Mouse (Mus musculus): ENCODE measurements at regions not wholly inside any gene's neighbourhood (a gene's known extent, or its start where the extent isn't known, plus 50 kb on each side); places are given as distances from the start of the nearest gene placed in this dataset.
A peak's percentile ranks its signal among the peaks of the same experiment; 100 is the strongest.
"Not testable (repeated sequence)": the region's sequence is repeated elsewhere in the genome, so short reads cannot be mapped to it uniquely, and the experiment has no call there.

DNA sequence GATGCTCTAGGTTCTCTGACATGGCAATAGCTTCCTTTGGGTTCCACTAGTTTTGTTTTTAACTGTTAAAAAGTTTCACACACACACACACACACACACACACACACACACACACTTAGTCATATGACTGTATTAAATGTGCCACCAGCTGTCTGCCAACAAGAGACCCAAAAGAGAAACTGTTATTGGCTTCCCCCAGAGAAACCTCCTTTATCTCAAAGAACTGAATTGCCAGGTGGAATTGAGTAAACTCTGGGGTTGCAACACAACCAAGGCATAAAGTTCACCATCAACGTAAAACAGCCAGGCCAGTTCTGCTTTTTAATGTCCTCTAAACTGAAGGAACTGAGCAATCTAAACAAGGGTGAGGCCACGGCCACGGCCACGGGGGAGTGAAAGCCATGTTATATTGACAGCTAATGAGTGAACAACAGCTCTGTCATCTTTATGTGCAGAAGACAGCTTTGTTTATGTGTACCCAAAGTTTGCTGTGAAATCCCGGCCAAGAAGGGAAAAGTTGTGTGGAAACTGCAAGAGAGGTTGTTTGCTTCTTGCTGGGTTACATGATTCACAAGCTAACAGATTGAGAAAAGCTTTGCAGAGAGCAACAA lies 69.3 kb downstream of the Btg1 start:
- DNase-seq (ENCODE audit: low spot score) = peak; percentile 68

DNA sequence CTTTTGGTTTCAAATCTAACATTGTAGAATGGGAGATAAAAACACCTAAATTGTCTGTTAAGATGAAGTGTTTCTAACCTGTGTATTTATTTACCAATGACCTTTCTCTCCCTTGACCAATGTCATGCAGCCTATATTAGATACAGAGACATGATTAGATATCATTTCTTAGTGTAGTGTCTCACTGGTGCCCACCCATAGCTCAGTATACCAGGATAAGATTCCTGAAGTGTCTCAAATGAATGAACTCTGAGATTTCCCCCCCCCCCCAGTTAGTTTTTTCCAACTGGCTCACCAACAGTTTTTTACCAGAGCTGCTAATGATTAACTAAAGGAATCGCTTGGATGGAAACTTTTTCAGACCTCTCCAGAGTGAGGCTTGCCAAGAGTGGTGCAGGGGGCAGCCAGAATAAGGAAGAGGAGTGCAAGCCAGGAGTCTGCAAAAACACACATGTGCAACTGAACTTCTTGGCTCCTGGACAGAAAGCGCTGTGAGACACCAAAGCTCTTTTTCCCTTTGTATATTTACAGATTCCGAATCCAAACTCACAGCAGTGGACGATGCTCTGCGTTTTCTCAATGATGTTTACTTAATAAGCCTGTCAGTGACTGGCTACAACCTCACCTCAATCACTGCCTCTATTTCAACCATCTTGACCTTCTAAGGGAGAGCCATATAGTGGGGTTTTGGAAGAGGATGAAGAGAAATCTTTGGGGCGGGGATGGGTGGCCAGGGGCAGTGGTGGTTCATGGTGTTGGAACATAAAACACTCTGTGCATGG lies 70.0 kb downstream of the Btg1 start:
- peak; percentile 80 for DNase-seq (ENCODE audit: low spot score)

DNA sequence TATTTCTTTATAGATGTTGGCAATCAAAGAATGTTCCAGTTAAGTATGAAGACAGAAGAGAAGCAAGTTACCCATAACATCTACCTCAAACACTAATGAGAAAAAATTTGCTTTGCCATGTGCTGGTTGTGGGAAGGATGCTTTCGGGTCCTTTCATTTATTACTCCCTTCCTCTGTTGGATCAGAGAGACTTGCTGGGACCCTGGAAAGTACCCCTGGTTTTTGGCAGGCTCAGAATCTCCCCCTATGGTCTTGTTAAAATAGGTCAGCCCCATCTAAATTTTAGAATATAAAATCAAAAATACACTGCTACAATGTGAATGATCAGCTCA lies 70.6 kb downstream of the Btg1 start:
- no peak for DNase-seq (ENCODE audit: low spot score)

DNA sequence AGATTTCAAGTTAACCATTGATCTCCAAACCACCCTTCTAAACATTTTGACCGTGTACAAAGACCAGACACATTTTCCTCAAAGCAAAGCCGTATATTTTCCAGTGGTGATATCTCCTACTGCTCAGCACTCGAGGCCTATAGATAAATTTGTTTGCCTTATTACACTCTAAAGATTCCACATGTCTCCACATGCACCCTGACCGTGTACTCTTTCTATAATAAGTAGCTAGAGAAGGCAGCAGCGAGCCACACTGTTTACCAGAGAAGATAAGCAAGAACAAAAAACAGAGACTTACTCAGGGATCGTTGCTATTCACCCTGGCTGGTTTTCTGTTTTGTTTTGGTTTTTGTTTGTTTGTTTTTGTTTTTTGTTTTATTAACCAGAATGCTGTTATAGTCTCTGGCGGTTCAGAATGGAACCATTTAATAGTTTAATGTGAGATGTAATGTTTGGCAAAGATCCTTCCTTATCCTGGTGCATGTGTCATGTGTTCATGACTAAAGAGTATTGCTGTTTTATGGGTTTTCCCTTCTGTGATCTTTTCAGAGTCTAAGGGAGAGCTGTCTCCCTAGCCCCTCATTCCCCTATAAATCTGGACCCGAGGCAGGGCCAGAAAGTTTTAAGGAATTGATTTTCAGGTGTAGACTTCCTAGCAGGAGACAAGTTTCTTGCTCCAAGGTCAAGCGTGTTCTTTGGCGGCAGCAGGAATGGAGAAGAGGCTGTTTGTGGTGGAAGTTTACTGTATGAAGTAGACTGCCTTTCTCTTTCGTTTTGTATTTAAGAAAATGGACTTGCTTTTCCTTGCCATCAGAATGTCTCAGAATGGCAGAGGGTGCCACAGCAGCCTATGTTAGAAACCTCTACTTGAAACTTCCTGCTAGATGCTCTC lies 73.4 kb downstream of the Btg1 start:
- DNase-seq (ENCODE audit: low spot score) = peak; percentile 80

DNA sequence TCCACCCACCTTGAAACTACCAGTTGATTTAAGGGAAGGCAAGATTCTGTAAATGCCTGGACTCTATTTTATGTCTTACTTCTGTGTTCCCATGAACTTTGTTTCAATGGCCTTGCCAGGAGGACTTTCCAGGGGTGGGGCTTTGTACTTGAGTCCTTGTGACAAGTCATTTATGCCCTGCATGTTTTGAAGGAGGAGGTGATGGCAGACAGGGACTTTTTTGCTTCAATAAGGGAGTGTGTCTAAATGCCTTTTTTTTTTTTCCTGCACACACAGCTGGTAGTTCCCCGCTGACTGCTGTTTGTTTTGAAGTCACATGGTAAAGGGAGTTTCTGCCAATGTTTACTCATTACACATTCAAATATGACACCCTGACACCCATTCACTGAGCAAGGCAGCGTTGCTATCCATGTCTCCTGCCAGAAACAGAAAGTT lies 74.1 kb downstream of the Btg1 start:
- peak; percentile 69 for DNase-seq (ENCODE audit: low spot score)

DNA sequence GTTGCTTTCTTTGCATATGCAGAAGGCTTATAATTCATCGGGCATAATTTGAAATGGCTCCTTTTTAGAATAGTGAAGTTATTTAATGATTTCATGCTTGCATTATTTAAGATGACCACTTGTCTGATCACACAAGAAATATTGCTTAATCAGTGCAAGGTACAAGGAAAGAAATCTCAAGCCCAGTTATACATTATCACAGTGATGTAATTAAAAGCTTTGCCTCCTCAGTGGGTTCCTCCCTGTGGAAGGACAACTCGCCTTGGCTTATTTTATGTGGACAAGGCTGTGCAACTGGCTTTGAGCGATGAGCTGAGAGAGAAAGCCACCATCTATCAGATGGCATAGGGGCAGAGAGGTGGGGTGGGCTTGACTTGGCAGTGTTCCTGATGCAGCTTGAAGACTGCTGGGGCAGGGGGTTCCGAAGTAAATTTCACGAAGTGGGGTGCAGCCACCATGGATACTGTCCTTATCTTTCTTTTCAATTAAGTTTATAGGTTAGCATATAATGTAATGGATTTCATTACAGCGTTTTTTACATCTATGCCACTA lies 74.6 kb downstream of the Btg1 start:
- no peak for DNase-seq (ENCODE audit: low spot score)

DNA sequence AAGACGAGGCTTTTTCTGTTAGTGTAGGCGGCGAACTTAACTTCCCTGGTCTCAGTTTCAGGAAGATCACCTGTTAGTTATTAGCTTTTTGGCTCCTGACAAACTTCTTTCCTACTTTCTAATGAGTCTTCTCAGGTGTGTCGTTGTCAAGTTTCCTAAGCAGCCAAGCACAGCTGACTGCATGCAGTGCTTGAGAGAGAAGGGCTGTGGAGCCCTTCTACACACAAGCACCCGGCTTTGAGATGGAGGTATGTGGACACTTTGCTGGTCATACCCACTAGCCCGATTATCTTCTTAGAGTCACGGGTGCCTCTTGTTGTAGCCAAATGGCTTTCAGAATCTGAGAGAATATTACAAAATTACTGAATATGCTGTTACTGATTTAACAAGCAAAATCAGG lies 76.0 kb downstream of the Btg1 start:
- no peak for DNase-seq (ENCODE audit: low spot score)

DNA sequence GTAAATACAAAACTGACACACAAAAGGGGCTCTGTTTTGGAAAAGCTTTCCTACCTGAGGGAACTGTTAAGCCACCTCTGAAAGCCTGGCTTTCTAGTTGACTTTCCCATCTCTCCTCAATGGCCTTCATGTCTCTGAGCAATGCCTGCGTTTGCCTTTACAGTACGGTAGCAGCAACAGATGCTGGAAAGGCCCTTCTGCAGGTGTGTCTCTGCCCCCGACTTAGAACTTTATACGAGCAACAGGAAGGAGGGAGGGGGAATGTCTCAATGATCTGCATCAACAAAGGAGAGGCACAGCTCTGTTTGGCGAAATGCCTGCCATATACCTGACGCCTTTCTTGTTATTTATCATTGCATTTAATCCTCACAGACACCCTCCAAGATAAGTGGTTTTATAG lies 77.0 kb downstream of the Btg1 start:
- DNase-seq (ENCODE audit: low spot score) = no peak

DNA sequence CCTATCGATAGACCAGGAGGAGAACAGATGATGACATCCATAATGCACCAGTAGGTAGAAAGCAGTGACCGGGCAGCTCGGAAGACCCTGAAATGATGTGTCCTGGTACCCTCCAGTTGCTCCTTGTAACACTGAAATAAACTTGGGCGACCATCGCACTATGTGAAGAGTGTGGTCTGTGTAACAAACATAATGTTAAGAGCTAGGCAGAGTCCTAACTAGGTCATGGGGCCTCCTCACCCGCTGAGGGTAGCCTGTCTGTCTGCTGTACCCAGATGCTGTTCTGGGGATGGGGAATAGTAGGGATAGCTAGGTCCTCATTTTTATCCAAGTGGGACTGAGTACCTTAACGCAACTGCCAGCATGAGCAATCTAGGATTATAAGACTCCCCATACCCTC lies 79.8 kb downstream of the Btg1 start:
- DNase-seq (ENCODE audit: low spot score) = no peak

DNA sequence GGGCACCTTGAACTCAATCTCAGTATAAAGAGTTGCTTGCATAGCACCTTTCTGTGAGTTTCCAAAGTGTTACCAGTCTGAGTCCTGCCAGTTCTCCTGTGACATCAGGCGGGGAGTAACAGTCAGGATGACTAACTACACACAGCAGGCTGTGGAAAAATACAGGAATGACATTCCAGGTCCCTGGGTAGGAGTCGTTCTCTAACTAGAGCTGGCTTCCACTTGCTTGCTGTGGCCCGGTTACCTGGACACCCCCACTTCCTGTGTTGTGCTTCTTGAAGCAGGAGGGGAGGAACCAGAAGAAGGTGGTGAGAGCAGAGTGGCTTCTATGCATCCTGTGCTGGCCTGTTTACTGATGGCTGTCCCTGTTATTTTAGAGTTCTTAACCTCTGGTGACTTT lies 81.0 kb downstream of the Btg1 start:
- no peak for DNase-seq (ENCODE audit: low spot score)

DNA sequence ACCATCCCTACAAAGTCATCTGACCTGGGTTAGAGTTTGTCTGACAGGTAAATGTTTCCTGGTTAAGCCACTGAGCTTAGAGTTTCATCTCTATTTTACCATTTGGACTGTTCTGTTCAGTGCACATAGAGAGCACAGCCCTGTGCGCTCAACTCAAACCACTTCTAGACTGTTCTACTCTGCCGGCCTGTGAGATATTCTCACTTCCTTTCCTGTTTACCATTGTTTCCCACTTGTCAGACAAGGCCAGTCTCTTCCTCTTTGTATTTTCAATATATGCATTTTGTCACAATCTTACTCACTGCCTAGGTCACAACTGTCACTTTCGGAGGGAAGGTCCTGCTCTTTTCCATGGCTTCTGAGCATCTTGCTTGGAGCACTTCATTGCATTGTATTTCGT lies 89.8 kb downstream of the Btg1 start:
- no peak for DNase-seq (ENCODE audit: low spot score)

DNA sequence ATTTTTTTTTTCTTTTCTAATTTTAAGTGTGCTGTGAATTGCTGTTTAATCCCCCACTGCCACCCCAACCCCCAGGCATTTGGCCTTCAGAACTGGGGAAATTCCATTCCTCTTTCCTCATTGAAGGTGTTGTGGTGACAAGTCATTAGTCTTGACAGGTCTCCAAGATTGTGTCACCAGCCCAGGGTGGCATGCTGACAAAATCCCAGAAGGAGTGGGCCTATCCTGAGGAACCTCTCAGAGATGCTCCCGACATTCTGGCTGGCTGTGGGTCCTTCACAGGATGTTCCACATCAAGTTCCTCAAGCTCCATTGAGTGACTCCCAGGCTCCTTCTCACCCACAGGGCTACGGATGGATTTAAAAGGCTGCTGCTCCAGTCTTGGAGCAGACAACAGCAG lies 91.7 kb downstream of the Btg1 start:
- no peak for DNase-seq (ENCODE audit: low spot score)

DNA sequence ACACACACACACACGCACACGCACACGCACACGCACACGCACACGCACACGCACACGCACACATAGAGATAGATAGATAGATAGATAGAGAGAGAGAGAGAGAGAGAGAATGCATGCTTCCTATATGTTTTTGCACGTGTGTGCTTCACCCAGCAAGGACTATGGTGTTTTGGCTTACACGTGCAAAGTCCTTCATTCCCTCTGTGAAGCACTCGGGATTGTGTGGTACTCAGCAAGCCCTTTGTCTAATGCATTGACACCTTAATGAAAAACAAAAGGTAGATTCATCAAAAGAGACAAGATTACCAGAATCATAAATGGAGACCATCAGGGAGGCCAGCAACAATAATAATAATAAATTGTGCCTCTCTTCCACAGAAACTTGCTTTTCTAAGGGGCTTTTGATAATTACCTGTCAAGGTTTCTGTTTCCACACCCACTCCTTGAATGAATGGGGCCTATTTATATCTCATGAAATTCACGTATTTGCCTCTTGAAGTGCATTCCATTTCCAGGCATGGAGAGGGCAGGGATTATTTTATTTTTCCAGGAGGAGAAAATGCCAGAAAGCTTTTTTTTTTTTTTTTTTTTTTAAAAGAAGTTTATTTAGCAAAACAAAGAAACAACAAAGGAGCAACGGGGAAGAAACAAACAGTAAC lies 93.0 kb downstream of the Btg1 start:
- DNase-seq (ENCODE audit: low spot score) = no peak

DNA sequence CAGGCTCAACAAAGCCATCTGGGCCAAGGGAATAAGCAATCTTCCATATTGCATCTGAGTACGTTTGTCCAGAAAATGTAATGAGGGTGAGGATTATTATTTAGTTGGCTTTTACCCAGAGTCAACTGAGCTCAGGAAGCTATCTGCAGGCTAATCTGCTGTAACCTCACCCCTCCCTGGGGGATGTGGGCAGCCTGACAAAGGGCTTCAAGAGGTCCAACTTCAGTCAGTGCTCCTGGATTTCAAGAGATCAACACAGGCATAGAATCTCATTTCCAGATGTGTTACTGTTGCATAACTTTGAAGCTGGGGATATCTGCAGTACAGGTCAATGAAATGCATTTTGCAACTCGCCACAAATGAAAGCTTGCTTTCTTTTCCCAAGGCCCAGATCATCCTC lies 95.2 kb downstream of the Btg1 start:
- no peak for DNase-seq (ENCODE audit: low spot score)

DNA sequence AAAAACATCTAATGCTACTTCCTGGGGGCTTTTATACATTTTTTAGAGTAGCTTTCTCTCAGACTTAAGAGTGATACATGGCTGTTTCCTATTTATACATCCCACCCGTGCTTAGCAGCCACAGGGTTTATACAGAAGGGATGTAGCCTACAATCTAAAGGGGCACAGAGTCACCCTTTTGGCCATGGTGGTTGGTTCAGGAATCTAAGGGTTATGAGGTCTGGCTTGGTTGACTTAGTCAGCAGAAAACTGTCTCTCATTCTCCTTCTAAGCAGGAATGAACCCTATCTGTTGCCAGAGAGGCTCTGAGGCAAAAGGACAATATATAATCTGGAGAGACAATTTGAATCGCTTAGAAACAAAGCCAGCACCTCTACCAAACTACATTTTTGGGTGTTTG lies 97.9 kb downstream of the Btg1 start:
- no peak for DNase-seq (ENCODE audit: low spot score)

DNA sequence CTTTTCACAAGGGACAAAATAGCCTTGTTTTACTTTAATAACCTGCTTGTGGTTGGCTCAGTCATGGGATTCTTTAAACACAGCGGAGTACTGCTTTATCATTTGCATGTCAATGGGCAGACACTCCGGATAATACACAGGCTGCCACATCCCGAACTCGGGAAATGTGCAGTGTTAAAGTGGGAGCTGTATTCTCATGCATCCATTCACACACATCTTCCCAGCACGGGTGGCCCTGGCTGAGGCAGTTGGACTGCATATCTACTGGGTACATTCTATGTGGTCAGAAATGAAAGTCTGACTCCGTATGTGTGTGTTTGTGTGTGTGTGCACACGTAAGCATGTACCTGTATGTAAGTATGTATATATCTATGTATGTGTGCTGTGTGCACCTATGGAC lies 100.5 kb downstream of the Btg1 start:
- DNase-seq (ENCODE audit: low spot score) = no peak

DNA sequence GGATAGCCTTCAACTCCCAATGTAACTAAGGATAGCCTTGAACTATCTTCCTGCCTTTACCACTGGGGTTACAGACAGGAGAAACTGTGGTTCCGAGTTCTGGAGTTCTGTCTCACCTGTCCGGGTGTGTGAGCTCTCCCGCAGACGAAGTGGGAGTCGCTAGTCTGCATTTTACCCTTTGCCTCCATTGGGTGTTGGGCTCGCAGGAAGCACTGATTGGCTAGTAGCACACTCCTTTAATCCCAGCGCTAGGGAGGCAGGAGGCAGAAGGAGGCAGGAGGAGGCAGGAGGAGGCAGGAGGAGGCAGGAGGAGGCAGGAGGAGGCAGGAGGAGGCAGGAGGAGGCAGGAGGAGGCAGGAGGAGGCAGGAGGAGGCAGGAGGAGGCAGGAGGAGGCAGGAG lies 101.9 kb downstream of the Btg1 start:
- not testable (repeated sequence) for DNase-seq (ENCODE audit: low spot score)

DNA sequence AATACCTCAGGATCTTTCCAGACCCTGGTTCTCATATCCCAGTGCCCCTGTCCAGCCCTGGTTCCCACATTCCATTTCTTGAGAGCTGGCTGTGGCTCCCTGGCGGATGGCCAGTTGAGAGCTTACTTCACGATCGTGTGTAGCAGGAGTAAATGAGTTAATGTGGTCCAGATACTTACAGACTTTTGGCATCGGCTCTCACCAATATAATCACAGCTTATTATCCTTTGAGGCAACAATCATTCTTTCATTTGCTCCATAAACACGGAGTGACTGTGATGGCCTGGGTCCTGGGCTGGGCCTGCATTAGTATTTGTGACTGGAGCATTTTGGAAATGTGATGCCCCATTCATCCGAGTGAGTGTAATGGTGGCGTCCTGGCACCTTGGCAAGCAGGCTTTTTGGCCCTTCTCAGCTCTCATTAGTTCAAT lies 103.5 kb downstream of the Btg1 start:
- DNase-seq (ENCODE audit: low spot score) = no peak

DNA sequence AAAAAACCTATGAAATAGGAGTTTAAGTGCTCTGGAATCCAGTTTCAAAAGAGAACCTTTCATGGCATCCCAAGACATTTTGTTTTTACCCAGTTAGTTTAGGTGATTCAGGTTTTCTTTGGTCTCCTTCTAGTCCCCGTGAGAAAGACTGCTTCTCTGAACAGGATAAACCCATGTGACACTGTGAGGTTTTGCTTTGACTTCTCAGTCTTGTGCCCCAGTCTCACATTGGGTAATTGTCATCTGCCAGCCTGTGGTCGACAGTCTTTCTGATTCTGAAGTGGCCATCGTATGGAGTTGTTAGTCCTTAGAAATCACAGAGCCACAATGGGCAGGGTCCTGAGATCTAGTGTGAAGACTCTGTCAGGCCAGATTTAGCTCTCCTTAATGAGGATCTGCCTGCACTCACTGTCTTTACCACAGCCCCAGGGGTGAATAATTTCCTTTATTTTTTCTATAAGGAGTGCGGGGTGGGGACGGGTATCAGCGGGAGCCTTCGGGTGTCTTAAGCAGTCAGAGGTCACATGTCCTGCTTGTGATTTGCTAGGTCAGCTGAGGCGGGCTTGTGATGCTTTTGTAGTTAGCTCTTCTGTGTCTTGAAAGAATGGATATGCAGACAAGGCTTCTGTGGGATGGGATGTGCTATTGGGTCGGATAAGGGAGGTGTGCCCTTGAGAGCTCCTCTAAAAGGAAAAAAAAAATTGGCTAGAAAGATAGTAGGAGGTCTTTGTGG lies 104.3 kb downstream of the Btg1 start:
- no peak for DNase-seq (ENCODE audit: low spot score)

DNA sequence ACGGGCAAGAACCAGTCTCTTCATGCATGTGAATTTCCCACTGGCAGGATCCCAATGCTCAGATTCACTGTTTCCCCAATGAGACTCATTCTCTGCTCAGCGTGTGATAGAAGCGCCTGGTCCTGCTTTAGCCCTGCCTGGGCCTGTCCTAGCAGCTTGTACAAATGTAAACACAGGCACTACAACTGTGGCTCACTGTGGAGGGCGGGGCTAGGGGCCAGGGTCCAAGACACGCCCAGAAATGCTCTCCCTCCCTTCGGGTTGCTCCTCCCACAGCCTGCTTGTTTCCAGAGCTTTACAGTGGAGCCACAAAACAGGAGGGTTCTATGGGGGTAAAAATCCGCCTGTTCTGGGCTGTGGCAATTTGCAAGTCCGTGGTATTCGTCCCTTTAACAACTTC lies 105.7 kb downstream of the Btg1 start:
- DNase-seq (ENCODE audit: low spot score) = peak; percentile 90

DNA sequence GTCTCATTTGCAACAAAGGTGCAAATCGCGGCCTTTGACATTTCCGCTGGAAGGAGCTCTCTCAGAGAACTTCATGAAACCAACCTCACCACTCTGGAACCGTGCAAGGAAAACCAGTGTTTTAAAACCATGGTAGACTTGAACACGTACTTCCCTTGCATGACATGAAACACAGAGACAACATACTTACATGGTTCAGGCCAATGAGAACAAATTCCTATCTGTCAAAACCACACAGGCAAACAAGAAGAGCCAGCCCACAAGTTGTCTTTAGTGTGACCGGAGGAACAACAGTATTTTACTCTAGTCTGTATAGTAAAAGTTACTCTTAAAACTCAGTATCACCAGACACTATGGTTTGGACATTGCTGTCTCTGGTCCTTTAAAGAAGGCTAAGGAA lies 106.3 kb downstream of the Btg1 start:
- no peak for DNase-seq (ENCODE audit: low spot score)
